Mouse (Mus musculus): ENCODE measurements around the gene Arhgdia. TPM values are rescaled to one million over a fixed set of nuclear protein-coding genes. Genes with fewer than 3 reads are reported as not detected.

Arhgdia gene
- total RNA-seq, 1 experiment = 253 TPM

- Histone ChIP-seq H3K9me3 (ENCODE audit: control insufficient read depth, insufficient read depth, low read depth, low read length) (no peaks in the 10 kb centered on the region), H3K4me3 (ENCODE audit: insufficient read depth in 1 of 2, low read depth in 1 of 2, low read length in 2 of 2, poor library complexity in 1 of 2, severe bottlenecking in 1 of 2) (no peak overlapping the region), H3K36me3 (ENCODE audit: control insufficient read depth, insufficient read depth, low read length, poor library complexity, severe bottlenecking) (peaks cover 5% of the 10 kb centered on the region; the same call in 1 of the 2 replicates), H3K4me1 (ENCODE audit: control insufficient read depth in 2 of 2, insufficient read depth in 2 of 2, low read length in 2 of 2, poor library complexity in 1 of 2) (peaks cover 0 to 9% of the 10 kb centered on the region in 2 experiments; a peak in 3 of 4 replicates), H3K9ac (ENCODE audit: insufficient read depth, low read depth, low read length, poor library complexity, severe bottlenecking) (no peak overlapping the region), H3K27ac (ENCODE audit: insufficient read depth, low read depth, low read length, poor library complexity, severe bottlenecking) (no peak overlapping the region)
- no peak for DNase-seq (ENCODE audit: low read depth, low spot score)
- TF ChIP-seq HCFC1 (IDR thresholded peaks at IDR 0.05; ENCODE audit: borderline replicate concordance, insufficient read depth, low read length) = no peak
- no peak for TF ChIP-seq MAFK (IDR thresholded peaks at IDR 0.05; ENCODE audit: insufficient read depth, low read depth, low read length)
- no peak for TF ChIP-seq ZC3H11A (IDR thresholded peaks at IDR 0.05; ENCODE audit: borderline replicate concordance, low read depth, low read length)
- TF ChIP-seq ZNF384 (IDR thresholded peaks at IDR 0.05; ENCODE audit: low read depth, low read length) = no peak
- TF ChIP-seq CHD2 (IDR thresholded peaks at IDR 0.05; ENCODE audit: low read depth, low read length) = no peak
- in situ Hi-C loops (cut with MboI; ENCODE audit: low sequenced_read_pairs in 2 of 2, unreplicated experiment in 2 of 2) = no loop called here
Observed at GRCm38 (mm10) chr11:120548214-120548613, 33.2 kb downstream of the Arhgdia start.

- H3K9ac ChIP-seq (ENCODE audit: insufficient read depth, low read depth, low read length, poor library complexity, severe bottlenecking) = no peak overlapping the region
- DNase-seq (ENCODE audit: low read depth, low spot score) = no peak
- TF ChIP-seq CHD2 (IDR thresholded peaks at IDR 0.05; ENCODE audit: low read depth, low read length) (no peak), ZC3H11A (IDR thresholded peaks at IDR 0.05; ENCODE audit: borderline replicate concordance, low read depth, low read length) (no peak), ZNF384 (IDR thresholded peaks at IDR 0.05; ENCODE audit: low read depth, low read length) (no peak), HCFC1 (IDR thresholded peaks at IDR 0.05; ENCODE audit: borderline replicate concordance, insufficient read depth, low read length) (peak; percentile 64; the same call in 1 of the 2 replicates), MAFK (IDR thresholded peaks at IDR 0.05; ENCODE audit: insufficient read depth, low read depth, low read length) (no peak)
- no peaks in the 10 kb centered on the region for H3K9me3 ChIP-seq (ENCODE audit: control insufficient read depth, insufficient read depth, low read depth, low read length)
- H3K27ac ChIP-seq (ENCODE audit: insufficient read depth, low read depth, low read length, poor library complexity, severe bottlenecking) = no peak overlapping the region
- no peak overlapping the region for H3K4me3 ChIP-seq (ENCODE audit: insufficient read depth in 1 of 2, low read depth in 1 of 2, low read length in 2 of 2, poor library complexity in 1 of 2, severe bottlenecking in 1 of 2)
- peaks cover 5% of the 10 kb centered on the region; the same call in 1 of the 2 replicates for H3K36me3 ChIP-seq (ENCODE audit: control insufficient read depth, insufficient read depth, low read length, poor library complexity, severe bottlenecking)
- in situ Hi-C loops (cut with MboI; ENCODE audit: low sequenced_read_pairs in 2 of 2, unreplicated experiment in 2 of 2) = no loop called here
- peaks cover 0 to 9% of the 10 kb centered on the region in 2 experiments; a peak in 3 of 4 replicates for H3K4me1 ChIP-seq (ENCODE audit: control insufficient read depth in 2 of 2, insufficient read depth in 2 of 2, low read length in 2 of 2, poor library complexity in 1 of 2)
Observed at GRCm38 (mm10) chr11:120547469-120547868, 34.0 kb downstream of the Arhgdia start.

- no peak overlapping the region for H3K9ac ChIP-seq (ENCODE audit: insufficient read depth, low read depth, low read length, poor library complexity, severe bottlenecking)
- DNase-seq (ENCODE audit: low read depth, low spot score) = no peak
- peaks cover 0 to 9% of the 10 kb centered on the region in 2 experiments; a peak in 3 of 4 replicates for H3K4me1 ChIP-seq (ENCODE audit: control insufficient read depth in 2 of 2, insufficient read depth in 2 of 2, low read length in 2 of 2, poor library complexity in 1 of 2)
- in situ Hi-C loops (cut with MboI; ENCODE audit: low sequenced_read_pairs in 2 of 2, unreplicated experiment in 2 of 2) = no loop called here
- no peak for TF ChIP-seq HCFC1 (IDR thresholded peaks at IDR 0.05; ENCODE audit: borderline replicate concordance, insufficient read depth, low read length)
- no peak for TF ChIP-seq ZNF384 (IDR thresholded peaks at IDR 0.05; ENCODE audit: low read depth, low read length)
- TF ChIP-seq MAFK (IDR thresholded peaks at IDR 0.05; ENCODE audit: insufficient read depth, low read depth, low read length) = no peak
- no peak for TF ChIP-seq ZC3H11A (IDR thresholded peaks at IDR 0.05; ENCODE audit: borderline replicate concordance, low read depth, low read length)
- no peak for TF ChIP-seq CHD2 (IDR thresholded peaks at IDR 0.05; ENCODE audit: low read depth, low read length)
- no peak overlapping the region for H3K4me3 ChIP-seq (ENCODE audit: insufficient read depth in 1 of 2, low read depth in 1 of 2, low read length in 2 of 2, poor library complexity in 1 of 2, severe bottlenecking in 1 of 2)
- no peaks in the 10 kb centered on the region for H3K9me3 ChIP-seq (ENCODE audit: control insufficient read depth, insufficient read depth, low read depth, low read length)
- H3K27ac ChIP-seq (ENCODE audit: insufficient read depth, low read depth, low read length, poor library complexity, severe bottlenecking) = no peak overlapping the region
- peaks cover 5% of the 10 kb centered on the region; the same call in 1 of the 2 replicates for H3K36me3 ChIP-seq (ENCODE audit: control insufficient read depth, insufficient read depth, low read length, poor library complexity, severe bottlenecking)
Observed at GRCm38 (mm10) chr11:120545964-120546363, 35.5 kb downstream of the Arhgdia start.

- no peak overlapping the region for H3K4me3 ChIP-seq (ENCODE audit: insufficient read depth in 1 of 2, low read depth in 1 of 2, low read length in 2 of 2, poor library complexity in 1 of 2, severe bottlenecking in 1 of 2)
- TF ChIP-seq CHD2 (IDR thresholded peaks at IDR 0.05; ENCODE audit: low read depth, low read length) (no peak), ZC3H11A (IDR thresholded peaks at IDR 0.05; ENCODE audit: borderline replicate concordance, low read depth, low read length) (no peak), ZNF384 (IDR thresholded peaks at IDR 0.05; ENCODE audit: low read depth, low read length) (no peak), HCFC1 (IDR thresholded peaks at IDR 0.05; ENCODE audit: borderline replicate concordance, insufficient read depth, low read length) (no peak), MAFK (IDR thresholded peaks at IDR 0.05; ENCODE audit: insufficient read depth, low read depth, low read length) (no peak)
- in situ Hi-C loops (cut with MboI; ENCODE audit: low sequenced_read_pairs in 2 of 2, unreplicated experiment in 2 of 2) = no loop called here
- H3K9ac ChIP-seq (ENCODE audit: insufficient read depth, low read depth, low read length, poor library complexity, severe bottlenecking) = no peak overlapping the region
- H3K9me3 ChIP-seq (ENCODE audit: control insufficient read depth, insufficient read depth, low read depth, low read length) = no peaks in the 10 kb centered on the region
- peaks cover 5% of the 10 kb centered on the region; the same call in 1 of the 2 replicates for H3K36me3 ChIP-seq (ENCODE audit: control insufficient read depth, insufficient read depth, low read length, poor library complexity, severe bottlenecking)
- H3K27ac ChIP-seq (ENCODE audit: insufficient read depth, low read depth, low read length, poor library complexity, severe bottlenecking) = no peak overlapping the region
- peaks cover 0 to 15% of the 10 kb centered on the region in 2 experiments; a peak in 1 of 4 replicates for H3K4me1 ChIP-seq (ENCODE audit: control insufficient read depth in 2 of 2, insufficient read depth in 2 of 2, low read length in 2 of 2, poor library complexity in 1 of 2)
- no peak for DNase-seq (ENCODE audit: low read depth, low spot score)
Observed at GRCm38 (mm10) chr11:120542376-120542775, 39.0 kb downstream of the Arhgdia start.

Data from ES-E14 (cell line).